Mouse (Mus musculus): ENCODE data around the gene Tbc1d15. TPM values are rescaled to one million over a fixed set of nuclear protein-coding genes. Genes with fewer than 3 reads are reported as not detected.

The Tbc1d15 gene
- polyA plus RNA-seq, 1 experiment from 2014 or later = 61.4 TPM

DNA sequence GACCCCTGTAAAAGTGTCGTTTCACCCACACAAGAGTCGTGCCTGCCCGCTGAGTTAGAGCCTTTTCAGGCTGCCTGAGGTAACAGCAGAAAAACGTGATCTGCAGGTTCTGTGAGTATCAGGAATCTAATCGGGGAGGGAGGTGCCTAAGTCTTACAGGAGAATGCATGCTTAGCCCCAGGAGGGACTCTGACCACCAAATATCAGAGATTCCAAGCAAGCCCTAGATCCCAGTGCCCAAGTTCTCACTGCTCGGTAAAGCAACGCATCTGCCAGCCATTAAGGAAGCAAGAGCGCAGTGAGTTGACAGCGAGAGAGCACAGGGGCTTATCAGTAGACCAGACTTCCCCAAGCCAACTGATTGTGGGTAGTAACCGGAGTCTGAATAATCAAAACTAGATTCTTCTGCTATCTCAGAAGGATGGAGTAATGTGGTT lies 1.1 kb upstream of the Tbc1d15 start:
- DNase-seq (ENCODE audit: low spot score) = peak; percentile 85
- peak; percentile 45 for ATAC-seq (ENCODE audit: low read depth)
- 7% methylated on average over 10 of the region's 10 CpGs for WGBS
- Histone ChIP-seq H3K9me3 (ENCODE audit: control insufficient read depth, low read length) (no peaks in the 10 kb centered on the region), H3K4me3 (ENCODE audit: low read depth, low read length) (peak overlapping the region; percentile 98), H3K36me3 (ENCODE audit: control insufficient read depth, insufficient read depth, low read length) (no peaks in the 10 kb centered on the region), H3K9ac (ENCODE audit: low read depth, low read length) (peak overlapping the region; percentile 58), H3K27me3 (replicated peaks; ENCODE audit: control insufficient read depth, insufficient read depth, low read length) (no peaks in the 10 kb centered on the region), H3K27ac (replicated peaks; ENCODE audit: low read depth, low read length) (peak overlapping the region; percentile 48; the same call in 1 of the 2 replicates), H3K4me1 (ENCODE audit: control insufficient read depth, insufficient read depth, low read length) (peaks cover 7% of the 10 kb centered on the region), H3K4me2 (ENCODE audit: low read depth, low read length) (peak overlapping the region; percentile 68)

DNA sequence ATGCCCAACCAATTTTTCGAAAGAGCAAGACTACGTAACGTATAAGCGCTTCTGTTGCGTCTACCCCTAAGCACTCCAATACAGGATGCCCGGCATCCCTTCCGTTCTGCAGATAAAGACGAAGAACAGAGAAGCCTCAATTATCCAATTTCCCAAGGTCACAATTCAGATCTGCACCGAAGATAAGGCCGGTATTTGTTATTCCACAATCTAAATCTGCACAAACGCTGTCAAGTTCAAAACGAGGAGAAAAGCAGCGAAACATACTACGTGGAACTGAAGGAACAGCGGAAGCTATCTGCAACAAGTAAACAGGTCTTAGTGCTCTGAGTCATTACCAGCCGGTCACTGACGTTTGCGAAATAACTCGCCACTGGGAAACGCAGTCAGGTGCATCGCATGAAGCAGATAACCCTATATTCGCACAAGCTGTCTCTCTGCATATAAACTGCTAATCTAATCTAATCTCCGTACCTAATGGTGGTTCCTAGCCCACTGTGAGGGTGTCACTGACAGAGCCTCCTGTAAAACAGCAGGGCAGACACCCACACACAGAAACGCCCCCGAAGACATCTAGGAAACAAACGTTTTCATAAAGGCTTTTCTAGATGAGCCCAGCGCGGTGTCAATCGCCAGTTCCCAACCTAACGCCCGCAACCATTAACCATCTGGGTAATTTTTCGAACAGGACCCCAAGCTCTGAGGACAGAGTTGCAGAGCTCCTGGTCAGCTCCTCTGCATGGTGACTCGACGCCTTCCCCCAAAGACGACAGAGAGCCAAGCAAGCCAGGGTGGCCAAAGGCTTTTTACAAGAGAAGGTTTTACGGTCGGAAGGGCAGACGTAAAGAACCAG lies 806 bp downstream of the Tbc1d15 start:
- H3K9me3 ChIP-seq (ENCODE audit: control insufficient read depth, low read length) = no peaks in the 10 kb centered on the region
- peak overlapping the region; percentile 89 for H3K9ac ChIP-seq (ENCODE audit: low read depth, low read length)
- DNase-seq (ENCODE audit: low spot score) = peak; percentile 4
- peak overlapping the region; percentile 98 for H3K4me3 ChIP-seq (ENCODE audit: low read depth, low read length)
- 33% methylated on average over 30 of the region's 38 CpGs for WGBS
- ATAC-seq (ENCODE audit: low read depth) = no peak
- peaks cover 7% of the 10 kb centered on the region for H3K4me1 ChIP-seq (ENCODE audit: control insufficient read depth, insufficient read depth, low read length)
- H3K4me2 ChIP-seq (ENCODE audit: low read depth, low read length) = peak overlapping the region; percentile 68
- H3K36me3 ChIP-seq (ENCODE audit: control insufficient read depth, insufficient read depth, low read length) = no peaks in the 10 kb centered on the region
- H3K27ac ChIP-seq (replicated peaks; ENCODE audit: low read depth, low read length) = peak overlapping the region; percentile 63; the same call in 1 of the 2 replicates
- no peaks in the 10 kb centered on the region for H3K27me3 ChIP-seq (replicated peaks; ENCODE audit: control insufficient read depth, insufficient read depth, low read length)

DNA sequence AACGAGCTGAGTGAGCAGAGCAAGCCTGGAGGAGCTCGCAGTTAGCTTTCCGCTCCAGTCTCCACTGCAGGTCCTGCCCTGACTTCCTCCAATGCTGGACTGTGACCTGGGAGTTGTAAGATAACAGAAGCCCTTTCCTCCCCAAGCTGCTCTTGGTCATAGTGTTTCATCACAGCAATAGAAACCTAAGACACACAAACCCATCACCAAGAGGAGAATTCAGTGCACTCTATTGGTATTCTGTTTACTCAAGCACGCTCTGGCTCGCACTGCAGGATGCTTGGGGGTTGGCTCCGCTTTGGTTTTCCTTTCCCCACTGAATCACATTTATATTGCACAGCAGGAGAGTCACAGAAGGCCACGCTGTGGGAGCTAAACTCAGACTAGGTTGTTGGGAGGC lies 3.2 kb downstream of the Tbc1d15 start:
- no peak for DNase-seq (ENCODE audit: low spot score)
- WGBS = 46% methylated on average over 7 of the region's 7 CpGs
- no peak overlapping the region for H3K4me2 ChIP-seq (ENCODE audit: low read depth, low read length)

DNA sequence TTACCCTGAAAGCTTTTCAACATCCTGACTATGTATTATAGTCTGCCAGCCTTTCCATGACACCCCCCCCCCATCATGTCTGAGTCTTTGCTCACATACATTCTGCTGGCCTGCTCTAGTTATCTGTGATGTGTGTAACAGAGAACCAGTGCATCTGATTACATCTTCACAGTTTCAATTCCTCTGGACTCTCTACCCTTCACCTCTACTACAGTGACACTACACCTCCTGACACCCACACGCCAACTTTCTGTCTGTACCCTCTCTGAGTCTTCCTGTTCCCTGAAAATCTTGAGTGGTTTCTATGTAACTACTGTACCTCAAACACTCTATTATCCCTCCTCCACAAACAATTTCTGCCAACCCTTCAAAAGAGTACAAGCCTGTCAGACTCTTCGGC lies 5.8 kb downstream of the Tbc1d15 start:
- no peak overlapping the region for H3K4me2 ChIP-seq (ENCODE audit: low read depth, low read length)

More for the DNA sequence above, 3.2 kb downstream of the Tbc1d15 start:
- Histone ChIP-seq H3K27me3 (replicated peaks; ENCODE audit: control insufficient read depth, insufficient read depth, low read length) (no peaks in the 10 kb centered on the region), H3K9me3 (ENCODE audit: control insufficient read depth, low read length) (no peaks in the 10 kb centered on the region), H3K4me1 (ENCODE audit: control insufficient read depth, insufficient read depth, low read length) (peaks cover 7% of the 10 kb centered on the region), H3K4me3 (ENCODE audit: low read depth, low read length) (no peak overlapping the region), H3K9ac (ENCODE audit: low read depth, low read length) (no peak overlapping the region), H3K27ac (replicated peaks; ENCODE audit: low read depth, low read length) (no peak overlapping the region), H3K36me3 (ENCODE audit: control insufficient read depth, insufficient read depth, low read length) (no peaks in the 10 kb centered on the region)
- ATAC-seq (ENCODE audit: low read depth) = no peak

DNA sequence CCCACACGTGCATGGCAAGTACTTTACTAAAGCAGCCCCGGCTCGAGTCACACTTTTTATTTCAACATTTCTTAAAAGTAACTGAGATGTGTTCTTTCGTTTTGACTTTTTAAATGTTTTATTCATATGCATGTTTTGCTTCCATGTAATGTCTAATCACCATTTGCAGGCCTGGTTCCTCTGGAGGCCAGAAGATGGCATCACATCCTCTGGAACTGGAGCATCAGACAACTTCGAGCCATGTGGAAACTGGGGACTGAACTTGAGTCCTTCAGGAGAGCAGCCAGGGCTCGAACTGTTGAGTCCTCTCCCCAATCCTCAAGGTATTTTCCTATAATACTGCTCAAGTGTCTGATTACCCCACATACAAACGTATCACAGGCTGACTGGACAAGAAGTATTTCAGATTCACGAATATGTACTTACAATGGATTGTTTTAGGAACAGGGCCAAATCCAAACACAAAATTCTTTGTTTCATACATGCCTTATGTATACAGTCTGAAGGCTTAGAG lies 10.1 kb downstream of the Tbc1d15 start:
- DNase-seq (ENCODE audit: low spot score) = peak; percentile 28
- no peak overlapping the region for H3K4me3 ChIP-seq (ENCODE audit: low read depth, low read length)
- ATAC-seq (ENCODE audit: low read depth) = no peak
- H3K27me3 ChIP-seq (replicated peaks; ENCODE audit: control insufficient read depth, insufficient read depth, low read length) = no peaks in the 10 kb centered on the region
- H3K9ac ChIP-seq (ENCODE audit: low read depth, low read length) = no peak overlapping the region
- H3K4me2 ChIP-seq (ENCODE audit: low read depth, low read length) = no peak overlapping the region
- 0 out of 2 replicates have a peak, but pooled peaks cover 7% of the 10 kb centered on the region for H3K4me1 ChIP-seq (ENCODE audit: control insufficient read depth, insufficient read depth, low read length)
- peak overlapping the region; percentile 15; the same call in 1 of the 2 replicates for H3K27ac ChIP-seq (replicated peaks; ENCODE audit: low read depth, low read length)
- no peaks in the 10 kb centered on the region for H3K9me3 ChIP-seq (ENCODE audit: control insufficient read depth, low read length)
- H3K36me3 ChIP-seq (ENCODE audit: control insufficient read depth, insufficient read depth, low read length) = peaks cover 30% of the 10 kb centered on the region
- WGBS = 73% methylated on average over 8 of the region's 8 CpGs

More for the DNA sequence above, 5.8 kb downstream of the Tbc1d15 start:
- Histone ChIP-seq H3K27me3 (replicated peaks; ENCODE audit: control insufficient read depth, insufficient read depth, low read length) (no peaks in the 10 kb centered on the region), H3K9ac (ENCODE audit: low read depth, low read length) (no peak overlapping the region), H3K4me1 (ENCODE audit: control insufficient read depth, insufficient read depth, low read length) (peaks cover 14% of the 10 kb centered on the region), H3K36me3 (ENCODE audit: control insufficient read depth, insufficient read depth, low read length) (no peaks in the 10 kb centered on the region), H3K27ac (replicated peaks; ENCODE audit: low read depth, low read length) (no peak overlapping the region), H3K4me3 (ENCODE audit: low read depth, low read length) (no peak overlapping the region), H3K9me3 (ENCODE audit: control insufficient read depth, low read length) (no peaks in the 10 kb centered on the region)
- 93% methylated on average over 2 of the region's 2 CpGs for WGBS
- no peak for ATAC-seq (ENCODE audit: low read depth)
- no peak for DNase-seq (ENCODE audit: low spot score)

DNA sequence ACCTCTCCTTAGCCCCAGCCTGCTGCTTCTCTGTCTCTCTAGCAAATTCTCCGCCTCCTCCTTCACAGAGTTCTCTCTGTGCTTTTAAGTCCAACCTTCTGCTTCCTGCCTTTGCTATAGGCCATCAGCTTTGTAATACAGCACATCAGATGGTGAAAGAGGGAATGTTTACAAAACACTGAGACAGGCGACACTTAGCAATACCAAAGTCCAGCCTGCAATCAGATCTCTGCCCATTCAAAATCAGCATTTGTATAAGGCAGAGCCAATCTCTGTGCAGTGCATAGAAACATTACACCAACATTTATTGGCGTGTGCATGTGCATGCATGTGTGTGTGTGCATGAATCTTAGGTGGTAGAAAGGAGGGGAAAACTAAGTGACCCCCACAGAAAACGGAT lies 13.3 kb downstream of the Tbc1d15 start:
- Histone ChIP-seq H3K9me3 (ENCODE audit: control insufficient read depth, low read length) (no peaks in the 10 kb centered on the region), H3K4me3 (ENCODE audit: low read depth, low read length) (no peak overlapping the region), H3K27ac (replicated peaks; ENCODE audit: low read depth, low read length) (no peak overlapping the region), H3K36me3 (ENCODE audit: control insufficient read depth, insufficient read depth, low read length) (peaks cover 51% of the 10 kb centered on the region), H3K9ac (ENCODE audit: low read depth, low read length) (no peak overlapping the region), H3K4me2 (ENCODE audit: low read depth, low read length) (no peak overlapping the region), H3K27me3 (replicated peaks; ENCODE audit: control insufficient read depth, insufficient read depth, low read length) (no peaks in the 10 kb centered on the region), H3K4me1 (ENCODE audit: control insufficient read depth, insufficient read depth, low read length) (0 out of 2 replicates have a peak, but pooled peaks cover 7% of the 10 kb centered on the region)
- WGBS = 86% methylated on average over 4 of the region's 4 CpGs
- no peak for ATAC-seq (ENCODE audit: low read depth)
- no peak for DNase-seq (ENCODE audit: low spot score)

DNA sequence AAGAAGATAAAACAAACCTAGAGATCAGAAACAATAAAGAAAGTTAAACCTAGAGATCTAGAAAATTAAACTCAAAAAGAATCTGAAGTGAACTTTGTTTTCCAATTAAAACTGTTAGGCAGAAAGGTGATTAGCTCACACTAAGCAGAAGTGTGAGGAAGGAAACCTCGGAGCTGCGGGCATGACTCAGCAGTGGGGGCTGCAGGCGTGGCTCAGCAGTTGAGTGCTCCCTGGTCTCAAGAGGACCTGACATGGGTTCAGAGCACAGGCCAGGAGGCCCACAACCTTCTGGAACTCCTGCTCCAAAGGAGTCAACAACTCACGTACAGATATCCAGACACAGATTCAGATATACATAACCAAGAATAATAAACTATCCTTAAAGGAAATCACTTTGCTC lies 14.5 kb downstream of the Tbc1d15 start:
- H3K36me3 ChIP-seq (ENCODE audit: control insufficient read depth, insufficient read depth, low read length) = peaks cover 55% of the 10 kb centered on the region

DNA sequence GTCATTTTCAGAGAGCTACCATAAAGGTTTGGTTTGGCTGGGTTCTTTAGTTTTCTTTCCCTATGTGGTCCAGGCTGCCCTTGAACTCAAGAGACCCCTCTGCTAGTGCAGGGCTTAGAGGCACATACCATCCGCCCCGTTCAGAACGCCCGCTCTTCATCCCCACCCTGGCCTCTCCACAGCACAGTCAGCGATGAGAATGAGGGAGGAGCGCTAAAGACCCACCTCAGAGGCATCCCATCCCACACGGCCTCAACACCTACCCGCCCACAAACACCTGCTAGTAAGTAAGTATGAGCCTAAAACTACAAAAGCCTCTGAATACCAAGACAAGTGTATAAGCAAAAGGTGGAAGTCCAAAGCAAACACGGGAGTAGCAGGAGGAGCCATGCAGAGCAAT lies 15.8 kb downstream of the Tbc1d15 start:
- H3K36me3 ChIP-seq (ENCODE audit: control insufficient read depth, insufficient read depth, low read length) = peaks cover 63% of the 10 kb centered on the region
- no peak overlapping the region for H3K4me3 ChIP-seq (ENCODE audit: low read depth, low read length)
- ATAC-seq (ENCODE audit: low read depth) = no peak
- H3K9ac ChIP-seq (ENCODE audit: low read depth, low read length) = no peak overlapping the region
- H3K4me2 ChIP-seq (ENCODE audit: low read depth, low read length) = no peak overlapping the region
- DNase-seq (ENCODE audit: low spot score) = no peak
- WGBS = 91% methylated on average over 9 of the region's 9 CpGs
- no peaks in the 10 kb centered on the region for H3K4me1 ChIP-seq (ENCODE audit: control insufficient read depth, insufficient read depth, low read length)
- no peaks in the 10 kb centered on the region for H3K27me3 ChIP-seq (replicated peaks; ENCODE audit: control insufficient read depth, insufficient read depth, low read length)
- no peaks in the 10 kb centered on the region for H3K9me3 ChIP-seq (ENCODE audit: control insufficient read depth, low read length)
- H3K27ac ChIP-seq (replicated peaks; ENCODE audit: low read depth, low read length) = no peak overlapping the region

More for the DNA sequence above, 14.5 kb downstream of the Tbc1d15 start:
- ATAC-seq (ENCODE audit: low read depth) = no peak
- Histone ChIP-seq H3K9ac (ENCODE audit: low read depth, low read length) (no peak overlapping the region), H3K4me2 (ENCODE audit: low read depth, low read length) (no peak overlapping the region), H3K9me3 (ENCODE audit: control insufficient read depth, low read length) (no peaks in the 10 kb centered on the region), H3K4me1 (ENCODE audit: control insufficient read depth, insufficient read depth, low read length) (no peaks in the 10 kb centered on the region), H3K27me3 (replicated peaks; ENCODE audit: control insufficient read depth, insufficient read depth, low read length) (no peaks in the 10 kb centered on the region), H3K4me3 (ENCODE audit: low read depth, low read length) (no peak overlapping the region), H3K27ac (replicated peaks; ENCODE audit: low read depth, low read length) (no peak overlapping the region)
- WGBS = 82% methylated on average over 4 of the region's 4 CpGs
- DNase-seq (ENCODE audit: low spot score) = no peak
